ENCODE assay signal across 7 mouse cellular contexts in genomic region chr10:115314287-115314581, GRCm38 (mm10). TPM values are rescaled to one million over a fixed set of nuclear protein-coding genes. Genes with fewer than 3 reads are reported as not detected.
DNase-seq lines count a peak whose midpoint lies in the region; ATAC-seq lines count a peak whose summit lies in the region.

No protein-coding gene starts in this region.

- H3K27me3 ChIP-seq in lung, embryonic 15.5 days = no peaks in the 10 kb centered on the region
- H3K27me3 ChIP-seq in embryonic facial prominence, embryonic 15.5 days = no peaks in the 10 kb centered on the region
- no peaks in the 10 kb centered on the region for H3K27me3 ChIP-seq in limb, embryonic 13.5 days
- no peaks in the 10 kb centered on the region for H3K27me3 ChIP-seq in splenic B cell, adult 2 months (ENCODE audit: control insufficient read depth, insufficient read depth, low read length, poor library complexity, severe bottlenecking)

- H3K4me2 ChIP-seq in lung, embryonic 15.5 days = peak overlapping the region; percentile 78
- peak overlapping the region; percentile 75 for H3K4me2 ChIP-seq in embryonic facial prominence, embryonic 15.5 days (replicated peaks)
- H3K4me2 ChIP-seq in limb, embryonic 13.5 days (replicated peaks) = peak overlapping the region; percentile 91

- H3K36me3 ChIP-seq in lung, embryonic 15.5 days = no peaks in the 10 kb centered on the region
- H3K36me3 ChIP-seq in embryonic facial prominence, embryonic 15.5 days = no peaks in the 10 kb centered on the region
- no peaks in the 10 kb centered on the region for H3K36me3 ChIP-seq in limb, embryonic 13.5 days
- no peaks in the 10 kb centered on the region; the same call in 1 of the 2 replicates for H3K36me3 ChIP-seq in splenic B cell, adult 2 months (ENCODE audit: control insufficient read depth, insufficient read depth, low read length, poor library complexity, severe bottlenecking)

- DNase-seq in lung, postnatal 36 days = no peak
- peak; percentile 27 for DNase-seq in splenic B cell, adult 2 months (ENCODE audit: low read depth, low spot score)
- DNase-seq in natural killer cell, adult 2 months (ENCODE audit: low spot score in 2 of 2) = no peak
- no peak for DNase-seq in urinary bladder, postnatal 4 days (ENCODE audit: low spot score in 2 of 2)

- H3K9ac ChIP-seq in lung, embryonic 15.5 days = peak overlapping the region; percentile 73
- H3K9ac ChIP-seq in embryonic facial prominence, embryonic 15.5 days = peak overlapping the region; percentile 89
- peak overlapping the region; percentile 88 for H3K9ac ChIP-seq in limb, embryonic 13.5 days

- no peaks in the 10 kb centered on the region for H3K9me3 ChIP-seq in lung, embryonic 15.5 days
- no peaks in the 10 kb centered on the region for H3K9me3 ChIP-seq in embryonic facial prominence, embryonic 15.5 days (replicated peaks)
- H3K9me3 ChIP-seq in limb, embryonic 13.5 days = no peaks in the 10 kb centered on the region

- ATAC-seq in lung, embryonic 15.5 days (ENCODE audit: borderline replicate concordance, extremely low read depth, low FRiP score, low TSS enrichment) = no peak
- ATAC-seq in embryonic facial prominence, embryonic 15.5 days (ENCODE audit: insufficient number of reproducible peaks, low FRiP score, low TSS enrichment, low read depth) = no peak
- ATAC-seq in limb, embryonic 13.5 days (ENCODE audit: low FRiP score, low read depth) = no peak

- WGBS in lung, embryonic 15.5 days = 10% methylated on average over 6 of the region's 6 CpGs
- 14% methylated on average over 6 of the region's 6 CpGs for WGBS in embryonic facial prominence, embryonic 15.5 days
- WGBS in limb, embryonic 13.5 days = 18% methylated on average over 6 of the region's 6 CpGs

- H3K4me1 ChIP-seq in lung, embryonic 15.5 days = peaks cover 28% of the 10 kb centered on the region
- H3K4me1 ChIP-seq in embryonic facial prominence, embryonic 15.5 days = peaks cover 34% of the 10 kb centered on the region
- H3K4me1 ChIP-seq in limb, embryonic 13.5 days = peaks cover 24% of the 10 kb centered on the region

- no peak overlapping the region for H3K27ac ChIP-seq in lung, embryonic 15.5 days
- no peak overlapping the region for H3K27ac ChIP-seq in embryonic facial prominence, embryonic 15.5 days (replicated peaks)
- no peak overlapping the region for H3K27ac ChIP-seq in limb, embryonic 13.5 days

- peak overlapping the region; percentile 80 for H3K4me3 ChIP-seq in lung, embryonic 15.5 days
- H3K4me3 ChIP-seq in embryonic facial prominence, embryonic 15.5 days (replicated peaks) = peak overlapping the region; percentile 93
- H3K4me3 ChIP-seq in limb, embryonic 13.5 days = peak overlapping the region; percentile 92

RNA-seq across cellular contexts. Expression of gene Rab21, which starts 1.2 kb away (rescaled TPM):
- polyA plus RNA-seq in lung, embryonic 15.5 days (2015; fragmentation: Nextera tagmentation; extraction: Ambion mirVana) = 4.7 and 5.9 TPM in 2 replicates
- polyA plus RNA-seq in embryonic facial prominence, embryonic 15.5 days (2015; fragmentation: Nextera tagmentation; extraction: Ambion mirVana) = 4.6 and 5.4 TPM in 2 replicates
- 4.2 and 4.8 TPM in 2 replicates for polyA plus RNA-seq in limb, embryonic 13.5 days (2015; fragmentation: Nextera tagmentation; extraction: Ambion mirVana)

RNA-seq across cellular contexts. Expression of gene Tmem19, which starts 48.1 kb away (rescaled TPM):
- 23.2 and 29.3 TPM in 2 replicates for polyA plus RNA-seq in lung, embryonic 15.5 days (2015; fragmentation: Nextera tagmentation; extraction: Ambion mirVana)
- polyA plus RNA-seq in embryonic facial prominence, embryonic 15.5 days (2015; fragmentation: Nextera tagmentation; extraction: Ambion mirVana) = 25.0 and 25.8 TPM in 2 replicates
- 25.3 and 27.7 TPM in 2 replicates for polyA plus RNA-seq in limb, embryonic 13.5 days (2015; fragmentation: Nextera tagmentation; extraction: Ambion mirVana)
